Mouse (Mus musculus) lung, adult 2 months (tissue): Measurements from ENCODE around the gene Angel1. TPM values are rescaled to one million over a fixed set of nuclear protein-coding genes. Genes with fewer than 3 reads are reported as not detected.

Experiments used
- DNase-seq: peaks from one replicate; pipeline ENCODE4 v3.0.0; 2022
- H3K4me1 ChIP-seq: fragments of 200-500 bp; 2 replicates; pipeline ENCODE4 v1.6.1; 2011; ENCODE audit warnings: low read length; ENCODE audit not compliant: control insufficient read depth, insufficient read depth
- H3K4me3 ChIP-seq: fragments of 200-500 bp; replicated peaks from 2 replicates; pipeline ENCODE3; 2011; ENCODE audit warnings: low read depth, mild to moderate bottlenecking, control low read depth, low read length; ENCODE audit errors: extremely low read depth
- CTCF ChIP-seq: fragments of 200-500 bp; IDR thresholded peaks from 2 replicates; pipeline ENCODE4 v1.5.1; 2011; ENCODE audit warnings: mild to moderate bottlenecking, low read length, control low read depth; ENCODE audit not compliant: insufficient read depth
- POLR2A ChIP-seq: fragments of 200-500 bp; IDR thresholded peaks from 2 replicates; pipeline ENCODE4 v1.6.1; 2011; ENCODE audit warnings: low read depth, mild to moderate bottlenecking, control low read depth, low read length, borderline replicate concordance; ENCODE audit errors: extremely low read depth
- WGBS: fragments of 180-500 bp; shearing (Covaris S2); methylation state at CpG from one replicate; pipeline ENCODE4 v1.1.7; 2018; 5-methylcytosine and 5-hydroxymethylcytosine counted together
- polyA plus RNA-seq: library from polyadenylated mRNA; depleted of rRNA; stranded (reverse); fragments of >200 nt; gene quantifications from 2 replicates; pipeline ENCODE4 v1.2.3, GENCODE M21; 2012; rRNA removed

Gene Angel1
- polyA plus RNA-seq, 1 experiment = 7.3 TPM

GRCm38 (mm10) chr12:86652570-86653041, 73.7 kb downstream of the Angel1 start:
- 19% methylated on average over 4 of the region's 4 CpGs for WGBS
- no peak for TF ChIP-seq CTCF
- no peak for TF ChIP-seq POLR2A
- DNase-seq = peak; percentile 50
- H3K4me1 ChIP-seq = peaks cover 4% of the 10 kb centered on the region; the same call in 1 of the 2 replicates
- H3K4me3 ChIP-seq = no peak overlapping the region

GRCm38 (mm10) chr12:86651301-86651860, 74.9 kb downstream of the Angel1 start:
- DNase-seq = no peak
- TF ChIP-seq POLR2A = no peak
- no peak for TF ChIP-seq CTCF
- WGBS = 97% methylated on average over 8 of the region's 8 CpGs

More at GRCm38 (mm10) chr12:86651301-86651860, 74.9 kb downstream of the Angel1 start:
- H3K4me1 ChIP-seq = peaks cover 4% of the 10 kb centered on the region; the same call in 1 of the 2 replicates
- H3K4me3 ChIP-seq = no peak overlapping the region

Other genes starting within 250 kb of the Angel1 start
- gene Vash1, start 47.8 kb downstream of the Angel1 start, polyA plus RNA-seq = 15.2 and 15.4 TPM in 2 replicates
- not detected in 2 replicates for gene Lrrc74a, start 7.9 kb upstream of the Angel1 start, polyA plus RNA-seq
- gene Irf2bpl, start 158.3 kb upstream of the Angel1 start, polyA plus RNA-seq = 50.0 and 79.4 TPM in 2 replicates
- gene Cipc, start 220.6 kb upstream of the Angel1 start, polyA plus RNA-seq = 27.2 and 33.9 TPM in 2 replicates